Mouse (Mus musculus) adrenal gland, adult 2 months (tissue): ENCODE results near the gene Saal1. TPM values are rescaled to one million over a fixed set of nuclear protein-coding genes. Genes with fewer than 3 reads are reported as not detected.
"Not testable (repeated sequence)": the region's sequence is repeated elsewhere in the genome, so short reads cannot be mapped to it uniquely, and the experiment has no call there.

Experiments used
- DNase-seq: peaks from one replicate; pipeline ENCODE4 v3.0.0; 2021
- long read RNA-seq: library from polyadenylated mRNA; stranded (forward); transcript quantifications from one replicate; pipeline ENCODE4 v2.0.0, GENCODE M21; 2021
- polyA plus RNA-seq: library from polyadenylated mRNA; depleted of rRNA; stranded (reverse); fragments of >200 nt; gene quantifications from 2 replicates; pipeline ENCODE4 v1.2.3, GENCODE M21; 2012; rRNA removed
- total RNA-seq, 2 experiments: library from RNA; stranded (reverse); gene quantifications; 2 replicates each; pipeline ENCODE4 v1.2.3; 2021

Gene Saal1
- total RNA-seq = 1 to 10 TPM; 5.7 to 8.4 TPM
- polyA plus RNA-seq = 3.3 and 4.0 TPM in 2 replicates
- long read RNA-seq, full-length matches to known transcripts = 9 of 13 reads
- long read RNA-seq, partial matches to known transcripts = 0 of 13 reads
- long read RNA-seq, other reads (novel, unspliced or antisense) = 4 of 13 reads

DNA sequence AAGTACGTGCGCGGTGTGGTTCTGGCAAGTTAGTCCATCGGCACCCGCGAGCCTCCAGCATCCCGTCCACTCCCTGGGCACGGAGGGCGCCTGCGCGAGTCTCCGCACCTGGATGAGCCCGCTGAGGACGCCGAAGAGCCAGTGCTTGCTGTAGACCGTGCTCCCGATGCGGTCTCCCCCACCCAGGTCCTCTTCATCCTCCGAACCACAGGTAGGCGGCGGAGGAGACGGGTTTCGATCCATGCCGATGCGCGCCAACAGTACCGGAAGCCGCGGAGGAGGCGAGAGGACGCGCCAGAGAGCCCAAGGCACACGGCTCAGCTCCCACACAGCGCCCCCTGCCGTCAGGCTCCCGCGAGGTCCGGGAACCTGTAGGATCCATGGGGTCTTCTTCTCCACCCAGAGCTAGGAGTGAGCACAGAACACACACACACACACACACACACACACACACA, at the start of gene Saal1:
TSS of gene Saal1 (minus strand) at position 291 of the 455 bp plus-strand sequence.
- DNase-seq = peak; percentile 88

- no peak for DNase-seq
These were observed 41.0 kb upstream of the Saal1 start, which contains the start of gene Saa2 for GRCm38 (mm10) chr7:46751490-46751889. TSS of gene Saa2 (plus strand) at chr7:46751790.

DNA sequence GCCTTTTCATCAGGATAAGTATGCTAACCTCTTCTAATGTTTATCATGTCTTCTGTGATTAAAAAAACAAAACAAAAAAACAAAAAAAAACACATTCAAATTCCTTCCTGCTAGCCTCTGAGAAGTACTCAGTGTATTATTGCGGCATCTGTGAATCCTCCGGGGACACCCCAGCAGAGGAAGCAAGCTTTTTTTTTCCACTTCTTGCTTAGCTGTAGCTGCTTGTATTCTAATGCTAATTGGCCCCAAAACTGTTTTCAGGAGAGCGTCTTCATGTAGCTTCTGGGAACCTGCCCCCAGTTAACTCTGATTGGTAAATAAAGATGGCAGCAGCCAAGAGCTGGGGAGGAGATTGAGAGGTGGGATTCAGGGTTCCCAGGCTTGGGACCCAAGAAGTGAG, 38.0 kb upstream of the Saal1 start:
- no peak for DNase-seq

DNA sequence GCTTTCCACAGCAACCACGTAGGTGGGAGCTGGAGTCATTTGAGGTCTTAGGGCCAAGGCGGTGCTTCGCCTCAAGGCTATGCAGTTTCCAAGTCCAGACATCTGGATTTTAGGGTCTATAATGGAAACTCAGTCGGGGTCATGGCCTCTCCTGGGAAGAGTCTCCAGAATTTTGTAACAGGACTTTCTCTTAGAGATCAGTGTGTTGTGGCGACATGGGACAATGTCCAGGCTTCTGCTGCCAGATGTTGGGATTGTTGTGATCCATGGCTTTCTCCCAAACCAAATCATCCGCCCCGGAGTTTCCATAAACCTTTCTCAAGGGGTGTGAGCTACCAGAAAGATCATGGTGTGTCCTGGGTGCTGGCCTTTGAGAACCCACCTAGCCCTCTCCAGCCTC, 35.9 kb upstream of the Saal1 start:
- peak; percentile 21 for DNase-seq

DNA sequence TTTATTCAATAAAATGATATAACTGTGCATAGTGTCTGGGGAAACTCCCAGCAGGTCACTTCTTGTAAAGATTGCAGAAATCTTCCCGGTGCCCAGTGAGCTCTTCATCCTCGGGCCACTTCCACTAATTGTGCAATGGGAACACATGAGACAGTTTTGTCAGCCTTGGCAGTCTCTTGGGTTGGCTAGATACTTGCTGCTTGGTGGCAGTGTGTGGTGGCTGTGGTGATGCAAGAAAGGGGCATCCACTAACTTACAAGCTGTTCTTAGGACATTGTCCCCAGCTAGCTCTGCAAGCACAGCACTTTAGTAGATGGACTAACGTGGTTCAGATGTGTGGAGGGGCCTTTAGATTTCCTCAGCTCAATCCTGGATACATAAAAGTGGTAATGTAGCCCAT, 35.3 kb upstream of the Saal1 start:
- peak; percentile 71 for DNase-seq

DNA sequence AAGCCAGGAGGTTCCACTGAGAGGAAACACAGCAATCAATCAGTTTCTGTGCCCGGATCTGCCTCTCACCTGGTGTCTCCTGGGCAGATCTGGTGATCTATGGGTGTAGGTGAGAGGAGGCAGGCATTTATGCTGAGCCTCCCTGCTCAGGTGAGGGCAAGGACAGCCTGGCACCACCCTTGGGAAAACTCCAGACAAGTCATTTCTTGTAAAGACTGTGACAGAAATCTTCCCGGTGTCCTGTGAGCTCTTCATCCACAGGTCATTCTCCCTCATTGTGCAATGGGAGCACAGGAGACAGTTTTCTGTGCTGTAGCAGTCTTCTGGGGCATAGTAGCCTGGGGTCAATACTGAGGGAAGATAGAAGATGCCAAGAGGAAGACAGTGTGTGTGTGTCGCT, 32.4 kb upstream of the Saal1 start, which contains the start of gene Saa1:
TSS of gene Saa1 (minus strand) at position 101 of the 400 bp plus-strand sequence.
- not testable (repeated sequence) for DNase-seq

DNA sequence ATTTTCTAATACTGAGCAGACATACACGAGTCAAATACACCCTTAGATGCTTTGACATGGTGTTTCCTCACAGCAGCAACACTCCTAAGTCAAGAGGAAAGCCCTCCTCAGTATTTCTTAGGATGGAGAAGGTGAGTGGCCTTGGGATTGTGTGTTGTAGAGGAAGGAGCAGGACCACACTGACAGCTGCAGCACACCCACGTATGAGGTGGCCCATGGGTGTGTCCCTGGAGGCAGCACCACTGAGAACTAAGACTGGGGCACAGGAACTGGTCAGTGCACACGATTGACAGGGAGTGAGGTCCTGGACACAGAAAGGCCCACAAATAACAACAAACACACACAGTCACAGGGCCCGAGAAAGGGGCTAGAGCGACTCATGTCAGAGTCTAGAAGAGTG, 29.6 kb upstream of the Saal1 start:
- not testable (repeated sequence) for DNase-seq

DNA sequence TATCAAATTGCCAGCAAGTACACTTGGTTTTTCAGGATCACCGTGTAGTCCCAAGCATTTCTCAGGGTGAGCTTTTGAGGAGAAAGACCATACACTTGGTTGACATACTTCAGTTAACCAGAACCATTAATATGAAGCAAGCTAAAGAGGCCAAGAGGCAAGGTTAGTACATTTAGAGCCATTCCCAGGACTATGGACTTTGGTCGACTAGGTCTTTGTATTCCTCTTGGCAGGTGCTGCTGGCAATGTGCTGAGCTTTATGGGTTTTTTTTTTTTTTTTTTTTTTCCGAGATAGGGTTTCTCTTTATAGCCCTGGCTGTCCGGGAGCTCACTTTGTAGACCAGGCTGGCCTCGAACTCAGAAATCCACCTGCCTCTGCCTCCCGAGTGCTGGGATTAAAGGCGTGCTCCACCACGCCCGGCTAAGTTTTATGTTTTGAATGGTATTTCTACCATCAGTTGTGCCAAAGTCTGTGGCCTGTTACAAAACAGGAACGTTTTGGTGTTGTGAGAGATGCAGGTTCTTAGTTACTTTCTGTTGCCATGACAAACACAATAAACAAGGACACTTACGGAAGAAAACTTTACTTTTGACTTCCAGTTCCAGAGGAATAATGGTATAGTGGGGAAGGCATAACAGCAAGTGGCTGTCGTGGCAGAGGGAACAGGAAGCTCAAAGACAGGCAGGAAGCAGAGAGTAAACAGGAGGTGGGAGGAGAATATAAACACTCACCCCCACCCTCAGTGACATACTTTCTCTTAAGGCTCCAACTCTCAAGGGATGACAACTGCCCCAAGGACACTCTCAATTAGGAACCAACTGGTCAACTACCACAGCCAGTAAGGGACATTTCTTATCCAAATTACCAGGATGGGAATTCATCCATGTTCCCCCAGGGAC, 28.3 kb upstream of the Saal1 start:
- DNase-seq = no peak

DNA sequence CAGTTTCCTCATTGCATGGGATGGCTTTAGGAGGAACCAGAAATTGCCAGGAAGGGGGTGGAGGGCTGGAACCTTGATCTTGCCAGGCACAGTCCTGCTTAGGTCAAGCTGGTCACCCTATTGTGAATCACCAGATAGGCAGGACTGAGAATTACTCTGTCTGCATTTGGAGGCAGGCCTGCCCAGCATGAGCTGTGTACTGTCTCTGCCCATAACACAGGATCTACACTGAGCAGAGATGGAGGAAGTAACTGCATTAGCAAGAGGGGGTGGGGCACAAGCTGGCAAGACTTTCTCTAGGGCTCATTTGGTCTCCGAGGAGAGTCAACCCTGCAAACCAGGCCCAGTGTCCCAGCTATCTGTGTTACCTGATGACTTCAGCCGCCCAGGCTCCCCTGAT, 24.5 kb upstream of the Saal1 start:
- peak; percentile 35 for DNase-seq

DNA sequence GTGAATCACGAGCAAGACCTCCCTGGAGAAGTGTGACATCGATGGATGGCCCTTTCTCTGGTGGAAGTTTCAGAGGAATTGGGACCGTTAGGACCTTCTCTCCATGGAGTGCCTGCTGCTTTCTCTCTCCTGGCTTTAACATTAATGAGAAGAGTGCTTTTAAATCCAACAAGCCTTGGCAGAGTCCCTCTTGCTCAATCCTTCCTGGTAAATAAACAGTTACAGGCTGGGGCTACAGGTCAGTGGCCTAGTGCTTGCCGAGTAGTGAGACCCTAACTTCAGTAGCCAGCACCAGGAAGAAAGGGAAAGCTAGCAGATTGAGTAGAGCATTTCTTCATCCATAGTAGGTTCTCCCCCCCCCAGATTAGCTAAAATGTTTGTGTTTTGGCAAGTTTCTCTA, 22.0 kb upstream of the Saal1 start, which contains the start of gene Saa4:
TSS of gene Saa4 (minus strand) at position 146 of the 400 bp plus-strand sequence.
- DNase-seq = no peak

GRCm38 (mm10) chr7:46727584-46727983, 17.1 kb upstream of the Saal1 start:
- DNase-seq = peak; percentile 30

- DNase-seq = no peak
These were observed 13.9 kb upstream of the Saal1 start for GRCm38 (mm10) chr7:46724396-46724795.

GRCm38 (mm10) chr7:46723849-46724248, 13.4 kb upstream of the Saal1 start:
- DNase-seq = no peak

DNA sequence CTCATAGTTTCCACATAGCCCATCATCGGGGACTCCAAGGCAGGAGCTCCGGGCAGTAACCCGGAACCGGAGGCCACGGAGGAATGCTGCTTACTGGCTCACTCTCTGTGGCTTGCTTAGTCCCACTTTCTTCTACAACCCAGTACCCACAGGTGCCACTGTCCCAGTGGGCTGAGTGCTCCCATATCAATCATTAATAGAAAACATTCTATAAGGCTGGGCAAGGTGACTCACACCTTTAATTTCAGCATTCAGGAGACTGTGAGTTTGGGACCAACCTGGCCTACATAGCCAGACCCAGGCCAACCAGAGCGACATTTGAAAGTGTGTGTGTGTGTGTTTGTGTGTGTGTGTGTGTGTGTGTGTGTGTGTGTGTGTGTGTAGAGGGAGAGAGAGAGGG, 12.9 kb upstream of the Saal1 start:
- DNase-seq = no peak

DNA sequence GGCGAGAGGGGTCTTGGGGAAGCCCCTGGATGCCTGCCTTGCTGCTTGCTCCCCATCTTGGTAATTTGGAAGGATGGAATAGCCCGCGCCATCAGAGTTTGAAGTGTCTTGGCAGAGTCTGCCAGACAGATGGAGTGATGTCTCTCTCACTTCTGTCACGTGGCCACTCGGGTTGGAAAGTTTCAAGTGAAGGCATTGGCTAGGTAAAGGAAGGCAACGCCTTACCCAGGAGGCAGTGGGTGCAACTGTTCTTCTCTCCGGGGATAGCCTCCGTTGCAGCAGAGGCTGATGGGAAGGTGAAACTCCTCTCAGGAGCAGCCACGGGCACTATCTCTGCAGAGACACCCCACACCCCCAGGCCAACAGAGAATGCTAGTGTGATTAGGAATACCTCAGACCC, 10.0 kb upstream of the Saal1 start:
- DNase-seq = no peak

GRCm38 (mm10) chr7:46719526-46719925, 9.0 kb upstream of the Saal1 start:
- peak; percentile 66 for DNase-seq

DNA sequence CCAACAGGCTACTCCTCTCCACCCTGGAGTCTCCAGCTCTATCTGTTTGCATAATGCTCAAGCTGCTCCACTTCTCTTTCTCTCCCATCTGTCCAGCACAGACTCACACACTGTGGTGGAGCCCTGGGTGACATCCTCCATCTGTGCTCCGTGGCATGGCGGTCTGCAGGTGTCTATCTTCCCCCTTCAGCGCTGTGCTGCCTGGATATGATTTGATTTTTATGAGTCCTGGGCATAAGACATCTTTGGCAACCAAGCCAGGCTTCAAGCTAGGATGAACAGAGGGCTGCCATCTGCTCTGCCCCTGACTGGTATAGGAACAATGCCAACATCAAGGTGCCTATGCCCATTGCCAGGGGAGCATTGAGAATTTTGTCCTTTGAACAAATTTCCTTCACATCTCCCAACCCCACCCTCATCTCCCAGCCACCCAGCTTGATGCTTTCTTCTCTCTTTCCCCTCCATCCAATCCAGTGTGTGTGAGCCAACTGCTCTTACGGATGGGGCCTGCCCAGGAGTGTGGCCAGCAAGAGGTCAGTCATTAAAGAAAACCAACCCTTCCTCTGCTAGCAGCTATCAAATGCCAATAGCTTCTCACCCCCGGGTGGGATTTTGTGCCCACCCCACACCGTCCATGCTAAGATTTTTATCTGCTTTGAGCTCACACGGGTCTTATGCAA, 8.3 kb upstream of the Saal1 start:
- DNase-seq = no peak

DNA sequence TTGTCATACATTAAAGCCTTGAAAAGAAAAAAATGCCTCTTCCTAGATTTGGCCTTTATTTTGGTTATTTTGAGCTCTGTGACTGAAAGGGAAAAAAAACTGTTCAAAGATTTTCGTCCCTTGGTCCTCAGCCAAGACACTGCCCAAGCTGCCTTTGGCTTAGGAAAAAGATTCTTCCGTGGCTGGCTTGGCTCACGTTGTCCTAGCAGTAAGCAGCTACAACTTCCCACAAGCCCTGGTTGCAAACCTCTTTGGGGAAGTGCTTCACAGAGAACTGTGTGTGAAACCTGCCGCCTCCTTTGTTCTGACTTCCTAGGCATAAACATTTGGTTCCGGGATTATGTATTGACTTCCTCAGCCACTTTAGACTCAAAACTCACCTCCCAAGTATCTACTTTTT, 6.4 kb upstream of the Saal1 start:
- peak; percentile 54 for DNase-seq

DNA sequence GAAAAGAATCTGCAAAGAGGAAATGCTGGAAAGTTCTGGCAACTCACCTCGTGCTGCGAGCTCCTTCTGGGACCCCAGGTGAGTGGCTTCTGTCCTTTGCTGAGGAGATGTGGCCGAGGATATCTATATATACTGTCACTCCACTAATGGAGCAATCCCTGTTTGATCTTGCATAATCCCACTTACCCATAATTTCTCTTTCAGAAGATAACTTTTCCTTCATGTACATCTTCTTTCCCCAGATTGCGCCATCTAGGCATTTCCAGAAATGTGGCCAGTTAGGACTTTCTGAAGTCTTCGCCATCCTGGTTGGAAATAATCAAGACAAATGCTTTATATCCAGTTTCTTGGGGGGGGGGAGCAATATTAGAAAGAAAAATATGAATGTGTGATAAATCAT, 5.1 kb upstream of the Saal1 start, which contains the start of gene Saa3:
TSS of gene Saa3 (minus strand) at position 101 of the 400 bp plus-strand sequence.
- no peak for DNase-seq

GRCm38 (mm10) chr7:46714518-46714917, 4.0 kb upstream of the Saal1 start:
- DNase-seq = peak; percentile 61

DNA sequence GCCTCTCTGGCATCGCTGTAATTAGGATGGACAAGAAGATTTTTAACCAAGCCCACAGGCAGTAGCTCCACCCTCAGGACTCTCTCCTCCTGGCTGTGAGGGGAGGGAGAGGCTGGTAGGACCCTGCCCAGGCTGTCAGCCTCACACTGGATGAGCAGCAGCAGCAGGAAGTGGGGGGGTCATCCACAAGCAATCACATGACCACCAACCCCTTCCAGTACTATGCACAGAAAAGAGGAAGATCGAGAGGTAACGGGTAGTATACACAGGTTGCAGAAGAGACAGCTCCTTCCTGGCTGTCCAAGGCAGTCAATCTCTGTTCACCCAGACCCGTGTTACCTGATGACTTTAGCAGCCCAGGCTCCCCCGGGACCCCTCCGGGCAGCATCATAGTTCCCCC, 1.8 kb upstream of the Saal1 start:
- DNase-seq = no peak

DNA sequence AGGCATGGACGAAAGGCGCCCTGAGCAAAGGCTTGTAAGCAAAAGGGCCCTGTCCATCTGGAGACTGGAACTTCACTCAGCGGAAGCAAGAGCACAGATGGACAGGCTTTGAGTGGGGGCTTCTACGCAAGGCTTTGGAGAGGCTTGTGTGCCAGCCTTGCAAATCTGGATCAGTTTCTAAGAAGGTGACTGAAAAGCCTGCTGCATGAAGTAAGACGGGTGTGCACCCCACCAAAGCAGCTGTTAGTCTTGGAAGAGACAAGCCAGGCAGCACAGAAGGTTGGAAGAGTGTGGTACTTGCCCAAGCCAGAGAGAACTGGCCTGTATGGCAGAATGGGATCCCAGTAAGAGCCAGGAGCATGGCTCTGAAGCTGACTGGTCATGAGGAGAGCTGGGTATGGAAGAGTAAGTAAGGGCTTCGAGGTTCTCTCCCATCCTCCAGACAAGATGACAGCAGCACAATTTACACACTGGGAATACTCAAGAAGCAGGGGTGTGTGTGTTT, 9.9 kb downstream of the Saal1 start:
- DNase-seq = no peak
